Mouse (Mus musculus) MEL (cell line): ENCODE measurements around the gene 4921539E11Rik. TPM values are rescaled to one million over a fixed set of nuclear protein-coding genes. Genes with fewer than 3 reads are reported as not detected.

Experiments used
- DNase-seq: peaks from one replicate; pipeline ENCODE4 v3.0.0; 2011; ENCODE audit warnings: low read depth, low spot score
- H3K27ac ChIP-seq: 2 replicates; pipeline ENCODE4 v1.5.1; 2012; ENCODE audit warnings: low read depth, mild to moderate bottlenecking, control low read depth, low read length, moderate library complexity; ENCODE audit not compliant: control insufficient read depth
- H3K27me3 ChIP-seq, 2 experiments: fragments of 150-350 bp in 1 of 2; sonication (generic) in 1 of 2; 2 replicates each; pipeline ENCODE4 v1.6.1; 2012; ENCODE audit warnings: low read length in 2 of 2, mild to moderate bottlenecking in 2 of 2, improper control_type of control experiment in 1 of 2, moderate library complexity in 1 of 2; ENCODE audit not compliant: insufficient read depth in 2 of 2, control insufficient read depth in 1 of 2
- H3K36me3 ChIP-seq, 2 experiments: 2 replicates each; pipeline ENCODE4 v1.6.1; 2012 to 2014; ENCODE audit warnings: low read length in 2 of 2, improper control_type of control experiment in 1 of 2, inconsistent platforms in 1 of 2, mild to moderate bottlenecking in 1 of 2; ENCODE audit not compliant: insufficient read depth in 2 of 2, control insufficient read depth in 1 of 2
- H3K4me1 ChIP-seq, 2 experiments: fragments of 150-350 bp in 1 of 2; sonication (generic) in 1 of 2; 2 replicates each; pipeline ENCODE4 v1.6.1; 2012; ENCODE audit warnings: low read length in 2 of 2, improper control_type of control experiment in 1 of 2, mild to moderate bottlenecking in 1 of 2; ENCODE audit not compliant: insufficient read depth in 2 of 2, control insufficient read depth in 1 of 2
- H3K4me3 ChIP-seq, 2 experiments: fragments of 150-350 bp in 1 of 2; sonication (generic) in 1 of 2; 2 replicates each; pipeline ENCODE4 v1.5.1; 2012; ENCODE audit warnings: low read depth in 2 of 2, low read length in 2 of 2, mild to moderate bottlenecking in 2 of 2, moderate library complexity in 2 of 2, control low read depth in 1 of 2, improper control_type of control experiment in 1 of 2; ENCODE audit not compliant: control insufficient read depth in 1 of 2, insufficient read depth in 1 of 2
- H3K79me2 ChIP-seq: 2 replicates; pipeline ENCODE4 v1.6.1; 2012; ENCODE audit warnings: mild to moderate bottlenecking, low read length, moderate library complexity; ENCODE audit not compliant: control insufficient read depth, poor library complexity, insufficient read depth
- H3K9ac ChIP-seq: 2 replicates; pipeline ENCODE4 v1.6.1; 2012; ENCODE audit warnings: low read depth, mild to moderate bottlenecking, control low read depth, low read length, moderate library complexity; ENCODE audit not compliant: control insufficient read depth, poor library complexity, severe bottlenecking
- H3K9me3 ChIP-seq: fragments of 150-350 bp; sonication (generic); replicated peaks from 2 replicates; pipeline ENCODE4 v1.6.1; 2012; ENCODE audit warnings: mild to moderate bottlenecking, low read length, improper control_type of control experiment, moderate library complexity; ENCODE audit not compliant: insufficient read depth
- CHD1 ChIP-seq: IDR thresholded peaks from 2 replicates; pipeline ENCODE4 v1.6.1; 2012; ENCODE audit warnings: low read depth, mild to moderate bottlenecking, inconsistent platforms, low read length, improper control_type of control experiment
- CTCF ChIP-seq, 3 experiments: IDR thresholded peaks in 2 of 3; conservative IDR thresholded peaks in 1 of 3; 2 replicates each; pipeline ENCODE4 v1.5.1; 2011 to 2012; ENCODE audit warnings: low read length in 3 of 3, low read depth in 2 of 3, mild to moderate bottlenecking in 2 of 3, improper control_type of control experiment in 1 of 3, inconsistent platforms in 1 of 3, mixed read lengths in 1 of 3, moderate library complexity in 1 of 3; ENCODE audit not compliant: control insufficient read depth in 1 of 3, insufficient read depth in 1 of 3, poor library complexity in 1 of 3, severe bottlenecking in 1 of 3
- EP300 ChIP-seq, 2 experiments: IDR thresholded peaks; 2 replicates each; pipeline ENCODE4 v1.6.1; 2011; ENCODE audit warnings: improper control_type of control experiment in 2 of 2, low read length in 2 of 2, low read depth in 1 of 2, mild to moderate bottlenecking in 1 of 2
- GATA1 ChIP-seq: IDR thresholded peaks from 2 replicates; pipeline ENCODE4 v1.6.1; 2011; ENCODE audit warnings: low read depth, low read length, improper control_type of control experiment
- JUND ChIP-seq: IDR thresholded peaks from 2 replicates; pipeline ENCODE4 v1.6.1; 2011; ENCODE audit warnings: low read depth, mild to moderate bottlenecking, improper control_type of control experiment, low read length
- MAFK ChIP-seq: IDR thresholded peaks from 2 replicates; pipeline ENCODE4 v1.6.1; 2011; ENCODE audit warnings: low read depth, mild to moderate bottlenecking, low read length, improper control_type of control experiment, borderline replicate concordance
- POLR2A ChIP-seq, 2 experiments: IDR thresholded peaks; 2 replicates each; pipeline ENCODE4 v1.6.1; 2011 to 2012; ENCODE audit warnings: low read length in 2 of 2, mild to moderate bottlenecking in 2 of 2, control low read depth in 1 of 2, improper control_type of control experiment in 1 of 2, low read depth in 1 of 2, moderate library complexity in 1 of 2; ENCODE audit not compliant: control insufficient read depth in 1 of 2, insufficient read depth in 1 of 2, poor library complexity in 1 of 2
- POLR2AphosphoS2 ChIP-seq: IDR thresholded peaks from 2 replicates; pipeline ENCODE4 v1.6.1; 2011; ENCODE audit warnings: low read length, improper control_type of control experiment
- RCOR1 ChIP-seq: IDR thresholded peaks from 2 replicates; pipeline ENCODE4 v1.6.1; 2012; ENCODE audit warnings: low read depth, mild to moderate bottlenecking, inconsistent platforms, low read length, improper control_type of control experiment
- polyA plus RNA-seq, 2 experiments: library from polyadenylated mRNA; stranded (reverse) in 1 of 2; unstranded in 1 of 2; fragments of >175 nt in 1 of 2; fragments of >200 nt in 1 of 2; gene quantifications; 2 replicates each; pipeline versions ENCODE4 v1.2.1 to v1.2.4; 2012; ENCODE audit warnings: low replicate concordance in 2 of 2, low read depth in 1 of 2; ENCODE audit not compliant: insufficient read length in 2 of 2, insufficient read depth in 1 of 2, missing spikeins in 1 of 2
- total RNA-seq: library from RNA; depleted of rRNA; stranded (reverse); fragments of 300-350 nt; gene quantifications from 2 replicates; pipeline ENCODE4 v1.2.3, GENCODE M21; 2012

Gene 4921539E11Rik
- total and polyA plus RNA-seq, 3 experiments: not detected

GRCm38 (mm10) chr4:103303851-103304250 is 13.2 kb upstream of the 4921539E11Rik start:
- H3K4me1 ChIP-seq: no peaks in the 10 kb centered on the region
- no peaks in the 10 kb centered on the region for H3K36me3 ChIP-seq
- no peak overlapping the region for H3K4me3 ChIP-seq
- no peak overlapping the region for H3K9ac ChIP-seq
- no peaks in the 10 kb centered on the region for H3K79me2 ChIP-seq
- H3K27me3 ChIP-seq: no peaks in the 10 kb centered on the region; a peak in 1 of 4 replicates
- no peak for TF ChIP-seq CHD1
- no peak for TF ChIP-seq POLR2A (IDR thresholded peaks at IDR 0.05; ENCODE audit: control insufficient read depth in 1 of 2, insufficient read depth in 1 of 2, low read depth in 1 of 2, low read length in 2 of 2, poor library complexity in 1 of 2)
- TF ChIP-seq CTCF (IDR thresholded peaks at IDR 0.05 in 2 of 3, conservative IDR thresholded peaks at IDR 0.05 in 1 of 3; ENCODE audit: control insufficient read depth in 1 of 3, insufficient read depth in 1 of 3, low read depth in 2 of 3, low read length in 3 of 3, poor library complexity in 1 of 3, severe bottlenecking in 1 of 3): no peak
- TF ChIP-seq RCOR1: no peak
- TF ChIP-seq EP300 (IDR thresholded peaks at IDR 0.05; ENCODE audit: low read depth in 1 of 2, low read length in 2 of 2): no peak
- DNase-seq: no peak
- H3K9me3 ChIP-seq: no peaks in the 10 kb centered on the region
- H3K27ac ChIP-seq: no peak overlapping the region

GRCm38 (mm10) chr4:103299342-103299741 is 8.7 kb upstream of the 4921539E11Rik start:
- no peak overlapping the region for H3K27ac ChIP-seq
- no peaks in the 10 kb centered on the region for H3K79me2 ChIP-seq
- DNase-seq: no peak
- H3K27me3 ChIP-seq: peaks cover 0 to 1% of the 10 kb centered on the region in 2 experiments; a peak in 1 of 4 replicates
- H3K4me1 ChIP-seq: no peaks in the 10 kb centered on the region
- no peaks in the 10 kb centered on the region for H3K9me3 ChIP-seq
- no peaks in the 10 kb centered on the region for H3K36me3 ChIP-seq
- no peak overlapping the region for H3K9ac ChIP-seq
- TF ChIP-seq MAFK (no peak), CTCF (IDR thresholded peaks at IDR 0.05 in 2 of 3, conservative IDR thresholded peaks at IDR 0.05 in 1 of 3; ENCODE audit: control insufficient read depth in 1 of 3, insufficient read depth in 1 of 3, low read depth in 2 of 3, low read length in 3 of 3, poor library complexity in 1 of 3, severe bottlenecking in 1 of 3) (peak in 1 of 3 experiments; percentile 2; a peak in 1 of 6 replicates)
- H3K4me3 ChIP-seq: no peak overlapping the region

- H3K4me3 ChIP-seq: no peak overlapping the region
- H3K27me3 ChIP-seq: no peaks in the 10 kb centered on the region; a peak in 1 of 4 replicates
- H3K79me2 ChIP-seq: no peaks in the 10 kb centered on the region
- no peak overlapping the region for H3K27ac ChIP-seq
- no peaks in the 10 kb centered on the region for H3K9me3 ChIP-seq
- no peak for DNase-seq
- TF ChIP-seq CHD1 (no peak), JUND (no peak), POLR2AphosphoS2 (no peak)
- no peaks in the 10 kb centered on the region for H3K36me3 ChIP-seq
- no peaks in the 10 kb centered on the region for H3K4me1 ChIP-seq
- H3K9ac ChIP-seq: no peak overlapping the region
Observed at GRCm38 (mm10) chr4:103288342-103288741, 2.3 kb downstream of the 4921539E11Rik start.

- no peak overlapping the region for H3K27ac ChIP-seq
- no peaks in the 10 kb centered on the region for H3K36me3 ChIP-seq
- no peak overlapping the region for H3K9ac ChIP-seq
- no peaks in the 10 kb centered on the region for H3K27me3 ChIP-seq
- H3K4me3 ChIP-seq: no peak overlapping the region
- no peaks in the 10 kb centered on the region for H3K9me3 ChIP-seq
- no peak for TF ChIP-seq POLR2A (IDR thresholded peaks at IDR 0.05; ENCODE audit: control insufficient read depth in 1 of 2, insufficient read depth in 1 of 2, low read depth in 1 of 2, low read length in 2 of 2, poor library complexity in 1 of 2)
- no peak for TF ChIP-seq CTCF (IDR thresholded peaks at IDR 0.05 in 2 of 3, conservative IDR thresholded peaks at IDR 0.05 in 1 of 3; ENCODE audit: control insufficient read depth in 1 of 3, insufficient read depth in 1 of 3, low read depth in 2 of 3, low read length in 3 of 3, poor library complexity in 1 of 3, severe bottlenecking in 1 of 3)
- TF ChIP-seq GATA1: no peak
- no peaks in the 10 kb centered on the region for H3K79me2 ChIP-seq
- DNase-seq: no peak
- H3K4me1 ChIP-seq: no peaks in the 10 kb centered on the region
Observed at GRCm38 (mm10) chr4:103273021-103273420, 17.6 kb downstream of the 4921539E11Rik start.
